Mouse (Mus musculus) mesoderm, embryonic 11.5 days (tissue): Measurements from ENCODE around the gene Slc38a8.

Experiments used
- DNase-seq: peaks from one replicate; pipeline ENCODE4 v3.0.0-alpha.2; 2012; ENCODE audit warnings: low read depth, low spot score

The Slc38a8 gene

GRCm38 (mm10) chr8:119484145-119484896 is 17.2 kb downstream of the Slc38a8 start:
- DNase-seq = no peak

GRCm38 (mm10) chr8:119478684-119479083 is 22.8 kb downstream of the Slc38a8 start:
- DNase-seq = no peak

- no peak for DNase-seq
Measured at GRCm38 (mm10) chr8:119468091-119468490, 33.4 kb downstream of the Slc38a8 start.

GRCm38 (mm10) chr8:119466794-119467193 is 34.7 kb downstream of the Slc38a8 start:
- DNase-seq = no peak

- DNase-seq = peak; percentile 40
Measured at GRCm38 (mm10) chr8:119466105-119466504, 35.4 kb downstream of the Slc38a8 start.

- no peak for DNase-seq
Measured at GRCm38 (mm10) chr8:119463709-119464108, 37.8 kb downstream of the Slc38a8 start.

GRCm38 (mm10) chr8:119461356-119461755 is 40.1 kb downstream of the Slc38a8 start:
- no peak for DNase-seq

- DNase-seq = peak; percentile 51
Measured at GRCm38 (mm10) chr8:119459724-119460123, 41.8 kb downstream of the Slc38a8 start.

GRCm38 (mm10) chr8:119456045-119456444 is 45.5 kb downstream of the Slc38a8 start:
- no peak for DNase-seq

- DNase-seq = no peak
Measured at GRCm38 (mm10) chr8:119452919-119453318, 48.6 kb downstream of the Slc38a8 start.

GRCm38 (mm10) chr8:119451131-119451530 is 50.4 kb downstream of the Slc38a8 start:
- no peak for DNase-seq

GRCm38 (mm10) chr8:119449627-119450026 is 51.9 kb downstream of the Slc38a8 start:
- no peak for DNase-seq

- no peak for DNase-seq
Measured at GRCm38 (mm10) chr8:119447781-119448170, 53.7 kb downstream of the Slc38a8 start.

GRCm38 (mm10) chr8:119446990-119447780 is 54.3 kb downstream of the Slc38a8 start:
- peak; percentile 19 for DNase-seq

GRCm38 (mm10) chr8:119446211-119446989 is 55.1 kb downstream of the Slc38a8 start, which contains the start of gene Necab2:
TSS of gene Necab2 (plus strand) at chr8:119446719.
- peak; percentile 90 for DNase-seq

- no peak for DNase-seq
Measured at GRCm38 (mm10) chr8:119442970-119443369, 58.5 kb downstream of the Slc38a8 start.

- DNase-seq = no peak
Measured at GRCm38 (mm10) chr8:119442013-119442412, 59.5 kb downstream of the Slc38a8 start.

- DNase-seq = no peak
Measured at GRCm38 (mm10) chr8:119440952-119441270, 60.6 kb downstream of the Slc38a8 start.

GRCm38 (mm10) chr8:119440250-119440951 is 61.1 kb downstream of the Slc38a8 start:
- peak; percentile 91 for DNase-seq

GRCm38 (mm10) chr8:119439893-119440249 is 61.6 kb downstream of the Slc38a8 start:
- DNase-seq = peak; percentile 43

GRCm38 (mm10) chr8:119439424-119439823 is 62.1 kb downstream of the Slc38a8 start:
- no peak for DNase-seq

- no peak for DNase-seq
Measured at GRCm38 (mm10) chr8:119438876-119439275, 62.6 kb downstream of the Slc38a8 start.
